Mouse (Mus musculus) left cerebral cortex, adult 2 months (tissue): ENCODE results near the gene Ghr. TPM values are rescaled to one million over a fixed set of nuclear protein-coding genes. Genes with fewer than 3 reads are reported as not detected.
A peak's percentile ranks its signal among the peaks of the same experiment; 100 is the strongest.

Experiments
- DNase-seq, 2 experiments: peaks; one replicate each; pipeline ENCODE4 v3.0.0; 2021 to 2022; ENCODE audit warnings: low spot score in 2 of 2, mixed read lengths in 1 of 2; ENCODE audit errors: extremely low spot score in 1 of 2
- H3K27ac ChIP-seq: fragments of 200-600 bp; 2 replicates; pipeline ENCODE4 v1.8.1; 2022
- H3K4me3 ChIP-seq: fragments of 200-600 bp; 2 replicates; pipeline ENCODE4 v1.8.1; 2022
- CTCF ChIP-seq: fragments of 200-600 bp; IDR thresholded peaks from 2 replicates; pipeline ENCODE4 v1.8.1; 2022; ENCODE audit warnings: antibody characterized with exemption, mild to moderate bottlenecking, moderate library complexity
- intact Hi-C: fragments of 180-260 bp; cut with DNase I; formaldehyde crosslinking; loops from one replicate; pipeline ENCODE4 v1.15.1; 2025
- total RNA-seq, 2 experiments: library from RNA; stranded (reverse); gene quantifications; 2 replicates each; pipeline ENCODE4 v1.2.3; 2021

The Ghr gene
- total RNA-seq, 2 experiments from 2014 or later, result 12.2 to 14.0 TPM

GRCm38 (mm10) chr15:3341806-3342582 is 241.3 kb downstream of the Ghr start:
- no peak for DNase-seq
- Histone ChIP-seq H3K4me3 (no peak overlapping the region), H3K27ac (no peak overlapping the region)
- intact Hi-C loops, result no loop called here
- TF ChIP-seq CTCF, result no peak

GRCm38 (mm10) chr15:3339847-3340246 is 243.4 kb downstream of the Ghr start:
- intact Hi-C loops, result no loop called here
- no peak for TF ChIP-seq CTCF
- Histone ChIP-seq H3K27ac (no peak overlapping the region), H3K4me3 (no peak overlapping the region)
- DNase-seq, result no peak

- Histone ChIP-seq H3K4me3 (no peak overlapping the region), H3K27ac (no peak overlapping the region)
- no peak for TF ChIP-seq CTCF
- no peak for DNase-seq
- intact Hi-C loops, result no loop called here
Observed at GRCm38 (mm10) chr15:3332517-3332916, 250.8 kb downstream of the Ghr start.

GRCm38 (mm10) chr15:3331813-3332212 is 251.5 kb downstream of the Ghr start:
- Histone ChIP-seq H3K27ac (no peak overlapping the region), H3K4me3 (no peak overlapping the region)
- intact Hi-C loops, result no loop called here
- no peak for TF ChIP-seq CTCF
- no peak for DNase-seq

- Histone ChIP-seq H3K27ac (no peak overlapping the region), H3K4me3 (no peak overlapping the region)
- DNase-seq, result no peak
- TF ChIP-seq CTCF, result no peak; the same call in 1 of the 2 replicates
- intact Hi-C loops, result no loop called here
Observed at GRCm38 (mm10) chr15:3330291-3330690, 253.0 kb downstream of the Ghr start.

GRCm38 (mm10) chr15:3323041-3323440 is 260.3 kb downstream of the Ghr start:
- intact Hi-C loops, result no loop called here
- H3K27ac ChIP-seq, result no peak overlapping the region
- TF ChIP-seq CTCF, result no peak
- no peak for DNase-seq
- no peak overlapping the region for H3K4me3 ChIP-seq

GRCm38 (mm10) chr15:3319929-3320328 is 263.4 kb downstream of the Ghr start:
- DNase-seq, result no peak
- intact Hi-C loops, result no loop called here
- TF ChIP-seq CTCF, result no peak
- Histone ChIP-seq H3K4me3 (no peak overlapping the region), H3K27ac (no peak overlapping the region)

GRCm38 (mm10) chr15:3316617-3317016 is 266.7 kb downstream of the Ghr start:
- TF ChIP-seq CTCF, result no peak
- intact Hi-C loops, result no loop called here
- no peak for DNase-seq
- H3K4me3 ChIP-seq, result no peak overlapping the region
- no peak overlapping the region for H3K27ac ChIP-seq

GRCm38 (mm10) chr15:3312937-3313336 is 270.4 kb downstream of the Ghr start:
- intact Hi-C loops, result no loop called here
- DNase-seq, result peak in 1 of 2 experiments; percentile 12

GRCm38 (mm10) chr15:3309856-3310255 is 273.4 kb downstream of the Ghr start:
- TF ChIP-seq CTCF, result no peak
- no peak overlapping the region for H3K27ac ChIP-seq
- intact Hi-C loops, result no loop called here
- DNase-seq, result no peak
- no peak overlapping the region for H3K4me3 ChIP-seq

More at GRCm38 (mm10) chr15:3312937-3313336, 270.4 kb downstream of the Ghr start:
- Histone ChIP-seq H3K27ac (no peak overlapping the region), H3K4me3 (no peak overlapping the region)
- no peak for TF ChIP-seq CTCF

GRCm38 (mm10) chr15:3303426-3303825 is 279.9 kb downstream of the Ghr start, which contains the start of gene Ccdc152:
Ccdc152 (minus strand) TSS chr15:3303526.
- intact Hi-C loops, result no loop called here
- TF ChIP-seq CTCF, result no peak
- Histone ChIP-seq H3K4me3 (no peak within 1 kb of the TSS), H3K27ac (no peak within 1 kb of the TSS)
- no peak for DNase-seq

- Histone ChIP-seq H3K27ac (no peak overlapping the region), H3K4me3 (no peak overlapping the region)
- no peak for DNase-seq
- no peak for TF ChIP-seq CTCF
- intact Hi-C loops, result no loop called here
Observed at GRCm38 (mm10) chr15:3300361-3301100, 282.8 kb downstream of the Ghr start.
